13 mouse cellular contexts compared by ENCODE assay signal in genomic region chr14:86510408-86510807, GRCm38 (mm10).
"Had no signal": no experiment of that assay in that cellular context is flagged by ENCODE, and none has a peak within 500 bp of the region (broad histone marks: within the 10 kb centered on the region; RNA-seq: fewer than 3 reads in every experiment).

No protein-coding gene starts in this region.

- ATAC-seq: liver, embryonic 12.5 days had no signal

- DNase-seq: kidney, postnatal 25 days; lung, embryonic 14.5 days; lung, postnatal 10 days; lung, postnatal 4 days; midbrain, embryonic 14.5 days; right cerebral cortex, adult 18-20 months; thymus, postnatal 14 days had no signal

- H3K4me3 ChIP-seq: limb, embryonic 10.5 days; liver, embryonic 12.5 days; midbrain, embryonic 10.5 days; myocyte; neural tube, embryonic 15.5 days had no signal

- H3K4me1 ChIP-seq: limb, embryonic 10.5 days; liver, embryonic 12.5 days; midbrain, embryonic 10.5 days; neural tube, embryonic 15.5 days had no signal

- H3K27ac ChIP-seq: limb, embryonic 10.5 days; liver, embryonic 12.5 days; midbrain, embryonic 10.5 days; neural tube, embryonic 15.5 days; stomach, postnatal 0 days had no signal

- H3K27me3 ChIP-seq: liver, embryonic 12.5 days; neural tube, embryonic 15.5 days had no signal
